Mouse (Mus musculus) lung, postnatal 0 days (tissue): ENCODE results near the gene Fam83g.

ENCODE experiments used
- CTCF ChIP-seq: IDR thresholded peaks from 2 replicates; pipeline ENCODE4 v1.5.1; 2016; ENCODE audit warnings: antibody characterized with exemption, mild to moderate bottlenecking
- EP300 ChIP-seq: IDR thresholded peaks from 2 replicates; pipeline ENCODE4 v1.6.1; 2016; ENCODE audit warnings: antibody characterized with exemption, mild to moderate bottlenecking, control low read depth

DNA sequence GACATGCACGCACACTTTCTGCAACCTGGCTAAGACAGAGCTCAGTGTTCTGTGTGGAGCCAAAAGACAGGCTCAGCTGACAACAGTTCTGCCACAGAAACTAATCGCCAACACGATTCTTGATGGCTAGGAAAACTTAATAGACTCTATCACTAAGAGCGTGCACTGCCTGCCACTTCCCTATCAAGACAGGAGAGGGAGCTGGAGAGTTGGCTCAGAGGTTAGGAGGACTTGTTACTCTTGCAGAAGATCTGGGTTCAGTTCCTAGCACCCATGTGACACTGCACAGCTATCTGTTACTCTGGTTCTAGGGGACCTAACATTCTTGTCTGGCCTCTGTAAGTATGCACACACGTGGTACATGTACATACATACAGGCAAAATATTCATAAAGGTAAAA lies 67.7 kb downstream of the Fam83g start:
- TF ChIP-seq CTCF: peak; percentile 70
- TF ChIP-seq EP300: no peak
